Mouse (Mus musculus) MEL-GATA-1-ER (cell line): ENCODE data around the gene Accs.

Experiments used
- DNase-seq: peaks from one replicate; pipeline ENCODE4 v3.0.0-alpha.2; 2012; ENCODE audit warnings: low read depth; ENCODE audit errors: extremely low read depth

The Accs gene

DNA sequence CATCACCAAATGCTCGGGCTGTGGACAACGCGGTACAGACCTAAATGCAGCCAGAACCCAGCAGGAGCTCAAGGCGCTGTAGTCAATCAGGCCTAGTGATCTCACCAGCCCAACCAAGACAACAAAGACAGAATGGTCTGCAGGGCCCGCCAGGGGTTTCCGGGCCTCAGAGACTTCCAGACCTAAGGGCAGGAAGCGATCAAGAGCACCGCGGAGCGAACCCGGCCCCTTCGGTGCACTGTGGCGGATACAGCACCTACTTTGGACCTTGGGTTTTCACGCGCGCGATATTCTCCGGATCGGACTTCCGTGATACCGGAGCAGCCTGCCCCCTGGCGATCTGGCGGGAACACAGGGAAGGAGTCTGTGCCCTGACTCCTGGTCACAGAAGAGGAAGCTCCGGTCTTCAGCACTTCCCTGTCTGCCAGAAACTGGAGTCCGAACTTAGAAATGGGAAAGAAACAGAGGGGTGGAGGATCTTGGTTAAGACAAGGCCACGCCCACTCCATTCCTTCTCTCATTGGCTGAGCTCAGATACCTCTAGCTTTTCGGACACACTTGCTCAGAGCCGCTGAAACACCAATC is at the start of gene Accs:
Gene Accs (minus strand): TSS at position 439 of the 585 bp plus-strand sequence.
- DNase-seq = peak; percentile 88

- no peak for DNase-seq
Measured at GRCm38 (mm10) chr2:93891611-93892280, 42.0 kb upstream of the Accs start.

GRCm38 (mm10) chr2:93890143-93890542 is 40.4 kb upstream of the Accs start:
- no peak for DNase-seq

- DNase-seq = no peak
Measured at GRCm38 (mm10) chr2:93889071-93889470, 39.3 kb upstream of the Accs start.

- DNase-seq = no peak
Measured at GRCm38 (mm10) chr2:93888366-93888765, 38.6 kb upstream of the Accs start.

GRCm38 (mm10) chr2:93887273-93887672 is 37.5 kb upstream of the Accs start:
- DNase-seq = no peak

- DNase-seq = no peak
Measured at GRCm38 (mm10) chr2:93886013-93886794, 36.5 kb upstream of the Accs start.

- DNase-seq = no peak
Measured at GRCm38 (mm10) chr2:93883066-93883465, 33.3 kb upstream of the Accs start.

- DNase-seq = no peak
Measured at GRCm38 (mm10) chr2:93881640-93882367, 32.1 kb upstream of the Accs start.

GRCm38 (mm10) chr2:93880981-93881380 is 31.2 kb upstream of the Accs start:
- DNase-seq = no peak

- no peak for DNase-seq
Measured at GRCm38 (mm10) chr2:93880450-93880849, 30.7 kb upstream of the Accs start.

- DNase-seq = no peak
Measured at GRCm38 (mm10) chr2:93877005-93877404, 27.3 kb upstream of the Accs start.

DNA sequence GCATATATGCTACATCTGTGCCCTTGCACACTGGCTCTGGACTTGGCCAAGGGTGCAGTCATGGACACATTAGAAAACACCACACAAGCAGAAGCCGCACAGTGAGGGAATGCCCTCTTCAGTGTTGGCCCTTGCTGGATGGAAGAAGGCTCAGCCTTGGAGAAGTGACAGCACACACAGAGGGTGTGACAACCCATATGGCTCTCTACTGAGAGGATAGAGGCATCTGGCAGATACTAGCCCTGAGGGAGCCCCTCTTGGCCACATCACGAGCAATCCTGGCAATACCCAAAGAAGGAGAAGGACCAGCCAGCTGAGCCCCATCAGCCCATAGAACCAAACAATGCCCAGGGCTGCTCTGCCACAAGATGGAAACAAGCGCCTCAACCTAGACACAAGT is 24.9 kb upstream of the Accs start:
- no peak for DNase-seq

DNA sequence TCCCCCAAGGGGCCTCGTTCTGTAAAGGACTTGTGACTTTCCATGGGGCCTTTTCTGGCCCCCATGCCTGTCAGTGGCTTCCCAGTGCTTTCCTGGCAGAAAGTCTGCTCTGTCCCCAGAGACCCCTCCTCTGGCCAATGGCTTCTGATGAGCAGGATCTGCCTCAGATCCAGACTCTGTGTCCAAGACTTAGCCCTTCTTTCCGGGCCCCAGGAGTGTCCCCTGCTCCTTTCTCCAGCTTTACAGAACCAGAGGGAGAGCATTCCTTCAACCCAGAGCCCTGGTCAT is 24.4 kb upstream of the Accs start:
- no peak for DNase-seq

GRCm38 (mm10) chr2:93873449-93874226 is 23.9 kb upstream of the Accs start:
- DNase-seq = no peak

GRCm38 (mm10) chr2:93872257-93872656 is 22.5 kb upstream of the Accs start:
- no peak for DNase-seq

- DNase-seq = no peak
Measured at GRCm38 (mm10) chr2:93871411-93871925, 21.7 kb upstream of the Accs start.

GRCm38 (mm10) chr2:93870842-93871241 is 21.1 kb upstream of the Accs start:
- peak; percentile 31 for DNase-seq

DNA sequence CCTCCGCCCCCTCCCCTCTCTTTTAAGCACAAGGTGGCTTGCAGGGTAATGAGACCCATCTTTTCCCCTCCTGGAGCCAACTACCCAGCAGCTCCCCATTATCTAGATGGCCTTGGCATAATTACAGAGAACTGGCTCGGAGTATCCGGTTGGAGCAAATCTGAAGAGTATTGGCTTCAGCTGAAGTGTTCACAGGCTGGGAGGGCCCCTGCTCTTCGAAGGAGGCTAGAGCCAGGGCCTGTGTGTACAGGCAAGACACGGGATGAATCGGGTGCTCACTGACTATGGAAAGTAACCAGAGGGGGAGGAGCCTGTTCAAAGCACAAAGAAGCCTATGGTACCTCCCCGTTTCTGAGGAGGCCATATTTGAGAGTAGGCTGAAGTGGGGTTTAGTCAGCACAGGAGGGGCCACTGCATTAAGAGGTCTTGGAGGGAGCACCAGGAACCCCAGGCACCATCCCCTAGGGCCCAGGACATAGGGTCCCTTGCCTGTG is 19.4 kb upstream of the Accs start, which contains the start of gene Accsl:
Gene Accsl (minus strand): TSS at position 51 of the 494 bp plus-strand sequence.
- DNase-seq = no peak

DNA sequence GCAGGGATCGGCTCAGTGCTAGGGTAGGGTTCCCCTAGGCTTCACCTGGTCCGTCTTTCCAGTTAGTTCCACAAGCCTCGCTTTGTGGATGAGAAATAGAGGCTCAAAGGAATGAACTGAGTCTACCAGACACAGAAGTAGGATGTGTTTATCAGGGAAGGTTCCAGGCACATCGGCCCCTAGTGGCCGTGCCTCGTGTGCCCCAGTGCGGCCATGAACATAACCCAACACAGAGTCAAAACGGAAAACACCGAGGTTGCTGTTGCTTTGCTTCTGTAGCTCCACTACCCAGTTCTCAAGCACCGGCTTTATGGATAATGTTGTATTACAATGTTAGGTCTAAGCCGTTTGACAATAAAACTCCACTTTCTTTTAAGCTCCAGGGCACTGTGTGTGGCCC is 18.8 kb upstream of the Accs start:
- no peak for DNase-seq

DNA sequence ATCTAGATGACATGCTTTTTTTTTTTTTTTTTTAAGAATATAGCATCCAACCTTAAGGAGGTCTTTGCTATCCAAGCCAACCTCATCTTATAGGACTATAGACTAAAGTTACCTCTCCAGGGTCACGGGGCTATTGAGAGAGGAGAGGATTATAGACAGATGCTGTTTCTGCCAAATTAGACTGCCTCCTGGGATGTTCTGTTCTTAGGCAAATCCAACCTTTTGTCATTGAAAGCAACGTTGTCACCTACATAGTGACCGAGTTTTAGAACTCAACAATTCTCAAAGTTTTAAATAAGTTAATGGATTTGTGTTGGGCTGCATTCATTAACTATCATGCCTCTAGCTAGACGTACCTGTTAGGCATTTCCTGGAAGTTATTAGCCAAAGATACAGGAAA is 13.5 kb upstream of the Accs start:
- no peak for DNase-seq
